Mouse (Mus musculus) MEL-GATA-1-ER (cell line): ENCODE results near the gene Cd3e.
"Not testable (repeated sequence)": the region's sequence is repeated elsewhere in the genome, so short reads cannot be mapped to it uniquely, and the experiment has no call there.

Experiments used
- DNase-seq: peaks from one replicate; pipeline ENCODE4 v3.0.0-alpha.2; 2012; ENCODE audit warnings: low read depth; ENCODE audit errors: extremely low read depth

Gene Cd3e

DNA sequence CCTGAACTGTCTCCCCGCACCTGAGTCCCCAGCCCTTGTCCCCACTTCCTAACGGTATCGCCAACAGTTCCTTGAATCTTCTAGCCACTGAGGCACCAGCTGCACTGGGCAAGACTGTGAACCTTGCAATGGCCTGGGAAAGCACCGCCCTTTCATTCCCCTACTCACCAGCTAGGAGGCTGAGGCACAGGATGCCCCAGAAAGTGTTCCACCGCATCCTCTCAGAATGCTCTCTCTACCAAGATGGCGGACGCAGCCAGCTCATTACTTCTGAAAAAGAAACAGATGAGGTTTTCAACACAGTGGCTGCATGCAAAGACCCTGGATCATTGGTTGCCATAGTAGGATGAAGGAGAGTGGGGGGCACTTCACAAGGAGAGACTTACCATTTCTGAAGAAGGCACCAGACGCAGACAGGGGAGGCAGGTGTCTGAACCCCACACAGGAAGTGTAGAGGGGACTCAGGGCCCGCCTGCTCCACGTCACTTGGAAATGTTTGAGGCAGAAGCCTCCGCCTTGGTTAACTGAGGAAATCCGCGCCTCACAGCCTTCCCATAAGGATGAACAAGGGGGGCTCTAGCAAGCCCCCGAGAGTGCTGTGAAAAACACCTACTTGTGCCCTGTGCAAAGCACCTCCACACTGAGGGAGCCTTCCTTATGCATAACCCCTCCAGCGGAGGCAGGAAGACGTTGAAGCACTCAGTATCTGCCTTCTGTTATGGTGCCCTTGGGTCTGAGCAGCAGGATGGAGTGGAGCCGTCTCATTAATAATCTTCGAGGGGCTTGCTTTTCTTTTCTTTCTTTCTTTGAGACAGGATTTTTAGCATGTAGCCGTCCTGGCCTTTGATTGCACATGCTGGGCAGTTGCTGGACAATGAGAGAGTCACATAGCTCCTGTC, at the start of gene Cd3e:
Gene Cd3e, minus strand, starts transcription at position 448 of the 899 bp plus-strand sequence.
- no peak for DNase-seq

- no peak for DNase-seq
Measured at GRCm38 (mm10) chr9:45058304-45058940, 49.0 kb upstream of the Cd3e start.

GRCm38 (mm10) chr9:45055082-45055713, 45.8 kb upstream of the Cd3e start, which contains the start of gene Mpzl3:
Mpzl3 (plus strand) TSS chr9:45055186.
- no peak for DNase-seq

GRCm38 (mm10) chr9:45050301-45050700, 40.9 kb upstream of the Cd3e start:
- DNase-seq, result no peak

DNA sequence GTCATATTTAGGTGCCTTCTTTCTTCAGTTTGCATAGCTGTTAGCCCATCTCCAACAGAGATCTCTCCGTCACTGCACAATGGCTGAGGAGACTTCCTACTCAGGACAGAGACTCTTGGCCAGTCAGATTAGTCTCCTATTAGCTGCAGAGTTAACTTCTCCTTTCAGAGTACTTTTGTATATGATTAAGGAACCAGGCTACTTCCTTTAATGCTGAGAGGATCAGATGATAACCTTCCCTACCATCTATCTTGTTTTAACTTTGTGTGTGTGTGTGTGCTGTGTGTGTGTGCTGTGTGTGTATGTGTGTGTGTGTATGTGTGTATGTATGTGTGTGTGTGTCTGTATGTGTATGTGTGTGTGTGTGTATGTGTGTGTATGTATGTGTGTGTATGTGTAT, 40.3 kb upstream of the Cd3e start:
- DNase-seq, result peak; percentile 81

DNA sequence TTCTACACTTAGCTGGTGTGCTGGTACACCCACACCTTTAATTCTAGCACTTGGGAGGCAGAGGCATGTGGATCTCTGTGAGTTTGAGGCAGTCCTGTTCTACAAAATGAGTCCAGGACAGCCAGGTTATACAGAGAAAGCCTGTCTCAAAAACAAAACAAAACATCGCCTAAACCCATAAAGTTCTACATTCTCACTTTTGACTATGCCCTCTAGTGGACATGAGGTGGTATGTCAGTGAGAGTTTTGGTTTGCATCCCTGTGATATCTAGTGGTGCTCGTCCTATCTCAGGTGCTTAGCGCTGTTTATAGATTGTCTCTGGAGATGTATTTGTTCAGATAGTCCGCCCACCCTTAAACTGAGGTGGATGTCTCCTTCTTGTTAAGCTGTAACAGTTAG, 39.1 kb upstream of the Cd3e start:
- DNase-seq, result peak; percentile 43

GRCm38 (mm10) chr9:45046973-45047372, 37.5 kb upstream of the Cd3e start:
- DNase-seq, result peak; percentile 65

GRCm38 (mm10) chr9:45042947-45043346, 33.5 kb upstream of the Cd3e start:
- DNase-seq, result no peak

DNA sequence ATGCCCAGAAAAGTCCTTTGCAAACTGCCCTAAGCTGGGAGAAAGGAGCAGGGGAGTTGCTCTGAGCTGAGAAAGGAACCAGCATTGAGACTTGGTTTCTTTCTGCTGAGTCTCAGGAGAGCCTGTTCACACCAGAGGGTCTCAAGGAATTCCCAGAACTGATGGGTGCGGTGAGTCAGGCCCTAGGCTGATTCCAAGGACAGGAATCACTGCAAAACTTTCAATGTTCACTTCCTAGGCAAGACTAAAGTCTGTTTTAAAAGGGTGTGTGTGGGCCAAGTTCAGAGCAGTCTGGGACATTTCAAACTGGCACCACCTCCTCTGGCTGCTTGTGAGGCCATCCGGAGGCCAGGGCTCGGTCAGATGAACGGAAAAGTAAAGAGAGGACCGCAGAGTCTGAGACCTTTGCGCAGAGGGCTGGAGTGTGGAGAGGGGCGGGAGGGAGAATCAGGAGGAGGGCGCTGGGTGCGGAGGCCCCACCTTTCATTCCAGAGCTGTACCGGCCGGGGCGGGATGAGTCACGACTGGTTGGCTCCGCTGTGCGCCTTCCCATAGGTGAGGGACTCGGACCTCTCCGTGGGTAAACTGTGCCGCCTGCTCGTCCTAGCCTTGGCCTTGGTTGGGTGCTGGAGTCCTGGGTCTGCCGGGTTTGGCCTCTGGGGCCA, 32.8 kb upstream of the Cd3e start:
- no peak for DNase-seq

DNA sequence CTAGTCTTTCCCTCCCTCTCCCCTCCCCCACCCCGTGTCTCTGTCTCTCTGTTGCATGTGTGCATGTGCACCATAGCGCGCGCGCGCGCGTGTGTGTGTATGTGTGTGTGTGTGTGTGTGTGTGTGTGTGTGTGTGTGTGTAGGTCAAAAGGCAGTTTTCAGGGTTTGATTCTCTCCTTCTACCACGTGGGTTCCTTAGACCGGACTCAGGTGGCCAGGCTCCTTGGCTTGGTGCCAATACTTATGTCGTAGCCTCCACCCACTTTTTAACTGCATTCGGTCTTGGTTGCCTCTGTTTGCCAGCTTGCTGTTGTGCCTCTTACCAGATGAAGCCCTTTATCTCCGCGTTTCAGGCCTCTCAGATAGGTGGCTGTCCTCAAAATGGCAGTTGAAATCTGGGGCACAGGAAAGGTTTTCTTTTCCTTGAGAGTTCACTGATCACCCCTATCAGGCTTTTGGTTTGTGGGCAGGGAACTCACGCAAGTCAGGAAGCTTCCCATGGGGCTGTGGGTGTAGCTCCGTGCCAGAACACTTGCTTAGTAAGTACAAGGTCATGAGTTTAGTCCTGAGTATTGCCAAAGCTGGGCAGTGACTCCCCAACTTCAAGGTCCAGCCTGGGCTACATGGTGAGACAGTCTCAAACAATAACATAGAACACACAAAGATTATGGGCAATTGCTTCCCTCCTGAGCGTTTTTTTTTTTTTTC, 31.9 kb upstream of the Cd3e start:
- DNase-seq, result peak; percentile 88

DNA sequence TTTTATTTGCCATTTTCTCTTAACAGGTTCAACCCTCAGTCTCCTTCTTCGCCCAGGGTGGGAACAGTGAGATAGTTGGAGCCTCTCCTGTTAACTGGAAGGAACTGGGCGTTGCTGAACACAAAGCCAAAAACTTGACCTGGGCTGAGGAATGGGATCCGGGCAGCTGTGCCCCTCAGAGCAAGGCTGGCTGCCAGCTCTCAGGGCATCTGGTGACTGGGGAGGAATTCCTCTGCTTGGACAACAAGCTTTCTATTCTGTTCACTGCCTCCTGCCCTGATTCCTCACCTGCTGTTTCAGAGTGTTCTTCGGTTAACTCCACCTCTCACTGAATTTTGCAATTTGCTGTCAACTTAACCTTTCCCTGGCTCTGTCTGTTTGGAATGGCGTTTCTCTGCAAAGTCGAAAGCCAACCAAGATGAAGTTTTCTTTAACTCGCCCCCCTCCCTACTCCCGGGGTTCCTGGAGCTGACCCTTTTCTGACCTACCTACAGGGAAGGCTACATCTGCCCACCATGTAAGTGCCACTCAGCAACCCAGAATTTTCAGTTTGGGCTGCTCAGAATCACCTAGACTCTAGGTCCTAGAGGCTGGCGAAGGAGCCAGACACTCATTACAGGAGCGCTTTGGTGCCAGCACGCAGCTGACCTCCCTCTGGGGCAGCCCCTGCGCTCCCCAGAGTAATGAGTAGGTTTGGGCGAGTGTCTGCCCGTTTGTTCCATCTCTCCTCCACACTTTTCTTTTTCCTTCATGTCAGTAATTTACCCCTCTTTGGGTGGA, 30.8 kb upstream of the Cd3e start:
- DNase-seq, result no peak

GRCm38 (mm10) chr9:45039499-45039898, 30.1 kb upstream of the Cd3e start, which contains the start of gene Mpzl2:
Mpzl2 (plus strand) TSS chr9:45039799.
- DNase-seq, result no peak

DNA sequence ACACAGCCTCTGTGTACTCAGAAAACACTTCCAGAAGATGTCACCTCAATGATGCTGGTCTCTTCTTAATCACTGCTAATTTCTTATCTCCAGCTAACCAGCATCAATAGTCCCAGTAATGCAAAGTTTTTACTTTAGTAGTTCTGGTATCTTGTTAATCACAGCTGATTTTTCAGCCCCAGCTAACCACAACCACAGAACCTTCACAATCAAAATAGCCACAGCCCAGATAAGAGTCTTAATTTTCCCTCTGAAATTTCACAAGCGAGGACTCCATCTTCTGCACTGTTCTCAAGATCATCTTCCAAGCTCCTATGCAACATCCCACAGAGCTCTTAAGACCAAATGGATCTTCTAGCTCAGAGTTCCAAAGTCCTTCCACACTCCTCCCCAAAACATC, 28.4 kb upstream of the Cd3e start:
- not testable (repeated sequence) for DNase-seq

- no peak for DNase-seq
Measured at GRCm38 (mm10) chr9:45034526-45034925, 25.1 kb upstream of the Cd3e start.

DNA sequence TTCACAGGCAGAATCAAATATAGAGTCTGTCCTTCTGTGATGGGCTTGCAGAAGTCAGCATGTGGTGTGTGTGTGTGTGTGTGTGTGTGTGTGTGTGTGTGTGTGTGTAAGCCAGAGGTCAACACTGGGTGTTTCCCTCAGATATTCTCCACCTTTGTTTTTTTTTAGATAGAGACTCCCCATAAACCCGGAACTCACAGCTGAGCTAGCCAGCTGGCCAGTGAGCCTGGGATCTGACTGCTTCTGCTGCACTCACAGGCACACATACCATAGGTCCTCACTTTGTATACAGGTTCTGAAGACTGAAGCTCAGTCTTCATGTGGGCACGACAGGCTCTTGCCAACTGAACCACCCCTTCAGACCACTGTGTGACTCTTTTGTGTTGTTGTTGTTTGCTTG, 22.8 kb upstream of the Cd3e start:
- no peak for DNase-seq

GRCm38 (mm10) chr9:45030341-45030740, 20.9 kb upstream of the Cd3e start:
- DNase-seq, result no peak

DNA sequence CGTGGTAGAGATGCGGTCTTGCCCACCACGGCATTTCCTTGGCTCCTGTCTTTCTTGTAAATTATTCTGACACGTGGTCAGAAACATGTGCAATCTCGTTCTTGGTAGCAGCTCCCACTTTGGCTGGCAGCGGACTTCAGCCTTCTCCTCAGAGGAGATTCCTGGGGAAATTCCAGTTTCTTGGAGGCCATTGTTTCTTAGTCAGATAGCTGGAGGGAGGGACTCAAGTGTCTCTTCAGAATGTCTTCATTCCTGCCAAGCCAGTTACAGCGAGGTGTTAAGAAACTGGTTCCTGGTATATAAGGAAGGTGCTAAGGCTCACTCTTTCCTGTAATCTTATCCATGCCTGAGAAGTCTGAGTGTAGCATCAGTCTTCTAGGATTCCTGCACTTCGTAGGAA, 17.9 kb upstream of the Cd3e start:
- DNase-seq, result no peak

DNA sequence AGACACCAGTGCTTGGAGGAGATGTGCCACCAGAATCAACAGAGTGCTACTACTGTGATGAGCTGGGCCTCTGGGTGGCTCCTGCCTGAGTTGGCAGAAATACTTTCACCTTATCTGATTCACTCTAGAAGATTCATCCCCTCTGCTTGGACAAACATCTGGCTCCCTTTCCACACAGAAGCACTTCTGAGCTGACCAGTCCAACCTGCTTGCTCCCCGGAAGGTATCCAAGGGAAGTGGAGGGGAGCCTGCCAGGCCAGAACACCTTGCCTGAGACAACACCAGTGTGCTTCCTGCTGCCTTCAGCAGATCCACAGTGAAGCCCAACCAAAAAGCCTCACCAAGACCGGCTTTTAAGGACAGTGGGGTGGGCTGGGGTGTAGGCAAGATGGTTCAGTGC, 14.8 kb upstream of the Cd3e start:
- DNase-seq, result no peak

- DNase-seq, result no peak
Measured at GRCm38 (mm10) chr9:45023638-45024037, 14.2 kb upstream of the Cd3e start.

GRCm38 (mm10) chr9:45022800-45023199, 13.4 kb upstream of the Cd3e start:
- peak; percentile 45 for DNase-seq
